Mouse (Mus musculus) Muller cell, postnatal 12 days (primary cell): ENCODE measurements around the gene Tmco1.
"Not testable (repeated sequence)": the region's sequence is repeated elsewhere in the genome, so short reads cannot be mapped to it uniquely, and the experiment has no call there.

Experiments used
- DNase-seq: peaks from one replicate; pipeline ENCODE4 v3.0.0-alpha.2; 2015; ENCODE audit errors: inconsistent ontology term

The Tmco1 gene

GRCm38 (mm10) chr1:167331106-167331505, 22.9 kb downstream of the Tmco1 start:
- no peak for DNase-seq

DNA sequence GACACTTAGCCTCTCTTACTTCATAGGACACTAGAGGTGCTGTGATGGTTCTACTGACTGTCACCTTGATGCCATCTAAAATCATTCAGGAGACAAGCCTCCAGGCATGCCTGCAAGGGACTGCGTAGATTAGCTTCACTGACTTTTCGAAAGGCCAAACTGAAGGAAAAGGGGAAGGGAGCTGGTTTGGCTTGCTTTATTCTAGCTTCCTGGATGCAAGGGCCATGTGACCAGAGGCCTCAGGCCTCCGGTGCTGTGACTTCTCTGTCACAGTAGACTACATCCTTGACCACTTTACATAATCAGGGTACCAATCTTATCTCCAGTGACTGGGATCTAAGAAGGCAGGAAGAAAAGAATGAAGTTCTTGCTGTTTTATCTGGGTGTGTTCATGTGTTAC, 28.2 kb downstream of the Tmco1 start:
- DNase-seq, result no peak

DNA sequence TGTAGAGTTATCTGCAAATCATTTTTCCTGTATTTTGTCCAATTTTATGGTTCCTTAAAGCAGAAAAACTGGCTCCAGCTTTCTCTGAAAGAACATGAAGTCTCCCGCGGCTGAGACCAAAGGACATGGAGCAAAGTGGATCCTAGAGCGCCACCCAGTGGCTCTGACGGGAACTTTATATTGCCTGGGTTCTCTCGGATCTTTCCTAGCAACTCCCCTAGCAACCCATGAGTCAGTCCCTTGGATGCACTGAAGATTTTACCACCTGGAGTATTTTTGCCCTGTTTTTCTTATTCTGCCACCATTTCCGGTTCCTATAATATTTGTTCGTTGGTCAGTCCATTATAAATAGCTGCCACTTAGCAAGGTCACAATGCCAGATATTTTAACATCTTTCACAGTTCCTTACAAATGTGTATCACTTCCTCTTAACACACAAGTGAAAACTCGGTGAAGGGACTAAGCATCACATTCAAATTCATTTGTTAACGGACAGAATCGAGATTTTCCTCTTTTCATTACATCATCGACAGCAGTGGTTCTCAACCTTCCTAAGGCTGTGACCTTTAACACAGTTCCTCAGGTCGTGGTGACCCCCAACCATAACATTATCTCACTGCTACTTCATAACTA, 29.4 kb downstream of the Tmco1 start:
- peak; percentile 86 for DNase-seq

DNA sequence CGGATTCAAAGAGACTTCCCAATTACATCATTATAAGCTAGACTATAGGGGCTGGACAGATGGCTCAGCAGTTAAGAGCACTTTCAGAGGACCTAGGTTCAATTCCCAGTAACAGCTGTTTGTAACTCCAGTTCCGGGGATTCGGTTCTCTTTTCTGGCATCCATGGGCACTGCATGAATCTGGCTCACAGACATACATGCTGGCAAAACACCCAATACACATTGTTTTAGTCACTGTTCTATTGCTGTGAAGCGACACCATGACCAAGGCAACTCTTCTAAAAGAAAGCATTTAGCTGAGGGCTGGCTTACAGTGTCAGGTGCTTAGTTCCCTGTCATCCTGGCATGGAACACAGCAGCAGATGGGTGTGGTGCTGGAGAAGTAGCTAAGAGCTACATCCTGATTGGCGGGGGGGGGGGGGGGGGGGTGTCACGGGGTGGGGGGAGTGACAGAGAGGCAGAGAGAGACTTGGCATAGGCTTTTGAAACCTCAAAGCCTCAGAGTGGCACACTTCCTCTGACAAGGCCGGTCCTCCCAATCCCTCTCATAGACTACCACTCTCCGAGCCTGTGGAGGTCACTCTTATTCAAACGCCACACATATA, 31.1 kb downstream of the Tmco1 start:
- no peak for DNase-seq

- peak; percentile 25 for DNase-seq
These were observed 32.1 kb downstream of the Tmco1 start for GRCm38 (mm10) chr1:167340111-167340787.

DNA sequence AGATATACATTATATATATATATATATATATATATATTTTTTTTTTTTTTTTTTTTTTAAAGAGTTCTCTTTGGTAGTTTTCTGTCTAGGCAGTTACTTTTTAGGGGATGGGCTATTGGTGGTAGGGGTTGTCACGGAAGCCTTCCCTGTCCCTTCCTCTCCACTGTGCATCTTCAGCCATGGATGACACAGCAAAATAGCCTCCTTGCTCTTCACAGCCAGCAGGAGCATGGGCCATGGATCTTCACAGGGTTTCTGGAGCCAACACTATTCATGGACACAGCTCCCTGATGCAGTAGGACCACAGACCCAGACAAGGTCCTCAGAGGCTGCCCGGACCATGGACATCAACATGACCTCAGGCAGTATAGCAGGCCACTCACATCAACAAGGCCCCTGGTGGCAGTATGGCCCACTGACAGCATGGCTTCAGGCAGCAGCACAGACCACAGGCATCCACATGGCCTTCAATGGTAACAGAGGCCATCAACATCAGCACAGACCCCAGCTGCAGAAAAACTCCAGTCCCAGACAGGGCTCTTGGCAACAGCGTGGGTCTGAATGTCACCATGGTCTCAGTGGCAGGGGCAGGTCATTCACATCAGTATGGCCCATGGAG, 32.8 kb downstream of the Tmco1 start:
- DNase-seq, result no peak

DNA sequence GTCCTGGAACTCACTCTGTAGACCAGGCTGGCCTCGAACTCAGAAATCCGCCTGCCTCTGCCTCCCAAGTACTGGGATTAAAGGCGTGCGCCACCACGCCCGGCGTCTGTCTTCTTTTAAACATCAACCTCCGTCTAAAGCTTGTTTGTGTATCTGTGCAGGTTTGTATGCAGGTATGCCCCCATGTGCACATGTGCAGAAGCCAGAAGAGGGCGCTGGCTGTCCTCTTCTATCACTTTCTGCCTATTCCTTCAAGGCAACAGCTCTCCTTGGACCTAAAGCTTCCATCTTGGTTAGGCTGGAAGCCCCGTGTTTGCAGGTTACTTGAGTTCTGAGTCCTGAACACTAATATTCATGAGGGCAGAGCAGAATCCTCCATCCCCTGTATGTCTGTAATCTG, 34.7 kb downstream of the Tmco1 start:
- DNase-seq, result no peak

DNA sequence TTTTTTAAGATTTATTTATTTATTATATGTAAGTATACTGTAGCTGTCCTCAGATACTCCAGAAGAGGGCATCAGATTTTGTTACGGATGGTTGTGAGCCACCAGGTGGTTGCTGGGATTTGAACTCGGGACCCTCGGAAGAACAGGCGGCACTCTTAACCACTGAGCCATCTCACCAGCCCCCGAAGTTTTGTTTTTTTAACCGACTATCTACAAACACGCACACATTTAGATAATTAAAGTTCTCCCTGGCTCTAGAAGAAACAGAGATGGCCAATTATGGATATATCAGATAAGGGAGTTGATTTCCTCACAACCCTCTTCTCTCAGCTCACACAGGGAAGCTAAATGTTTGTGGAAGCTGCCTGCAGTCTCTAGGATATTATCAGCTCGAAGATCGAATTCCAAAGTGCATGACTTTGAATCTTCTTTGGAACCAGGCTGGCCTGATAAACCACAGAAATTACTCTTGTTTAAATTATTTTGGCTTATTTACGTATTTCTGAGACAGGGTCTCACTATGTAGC, 37.9 kb downstream of the Tmco1 start:
- not testable (repeated sequence) for DNase-seq

- not testable (repeated sequence) for DNase-seq
These were observed 41.0 kb downstream of the Tmco1 start for GRCm38 (mm10) chr1:167349206-167349605.

DNA sequence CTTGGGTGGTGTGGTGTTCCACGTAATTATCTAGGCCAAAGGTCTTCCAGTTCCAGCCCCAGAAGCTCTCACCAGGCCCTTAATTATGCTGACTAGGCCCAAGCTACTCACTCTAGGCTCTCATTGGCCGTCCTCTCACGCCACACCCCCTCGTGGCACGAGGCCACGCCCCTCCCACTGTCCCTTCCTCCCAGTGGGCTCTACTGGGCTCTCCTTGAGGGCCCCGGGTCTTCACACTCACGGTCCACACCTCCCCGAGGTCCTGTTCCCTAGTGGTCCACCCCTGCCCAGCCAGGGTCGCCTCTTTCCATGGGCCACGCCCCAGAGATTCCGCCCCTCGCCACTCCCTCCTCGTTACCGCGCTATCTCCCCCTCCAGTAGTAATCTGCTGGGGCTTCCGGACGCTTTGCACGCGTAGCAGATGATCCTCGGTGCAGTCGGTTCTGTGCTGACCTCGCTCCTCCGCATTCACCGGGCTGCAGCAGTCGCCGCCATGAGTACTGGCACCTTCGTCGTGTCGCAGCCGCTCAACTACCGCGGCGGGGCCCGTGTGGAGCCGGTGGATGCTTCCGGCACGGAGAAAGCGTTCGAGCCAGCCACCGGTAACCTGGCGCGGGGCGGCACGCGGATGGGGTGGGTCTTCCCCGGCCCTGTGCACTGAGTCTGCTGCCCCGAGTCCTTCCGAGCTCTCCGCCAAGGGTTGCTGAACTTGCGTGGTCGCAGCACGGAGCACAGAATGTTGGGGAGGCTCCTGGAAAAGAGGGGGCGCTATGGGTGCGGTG, 41.8 kb downstream of the Tmco1 start, which contains the start of gene Aldh9a1:
Gene Aldh9a1 (plus strand): TSS at position 177 of the 782 bp plus-strand sequence.
- DNase-seq, result peak; percentile 95

DNA sequence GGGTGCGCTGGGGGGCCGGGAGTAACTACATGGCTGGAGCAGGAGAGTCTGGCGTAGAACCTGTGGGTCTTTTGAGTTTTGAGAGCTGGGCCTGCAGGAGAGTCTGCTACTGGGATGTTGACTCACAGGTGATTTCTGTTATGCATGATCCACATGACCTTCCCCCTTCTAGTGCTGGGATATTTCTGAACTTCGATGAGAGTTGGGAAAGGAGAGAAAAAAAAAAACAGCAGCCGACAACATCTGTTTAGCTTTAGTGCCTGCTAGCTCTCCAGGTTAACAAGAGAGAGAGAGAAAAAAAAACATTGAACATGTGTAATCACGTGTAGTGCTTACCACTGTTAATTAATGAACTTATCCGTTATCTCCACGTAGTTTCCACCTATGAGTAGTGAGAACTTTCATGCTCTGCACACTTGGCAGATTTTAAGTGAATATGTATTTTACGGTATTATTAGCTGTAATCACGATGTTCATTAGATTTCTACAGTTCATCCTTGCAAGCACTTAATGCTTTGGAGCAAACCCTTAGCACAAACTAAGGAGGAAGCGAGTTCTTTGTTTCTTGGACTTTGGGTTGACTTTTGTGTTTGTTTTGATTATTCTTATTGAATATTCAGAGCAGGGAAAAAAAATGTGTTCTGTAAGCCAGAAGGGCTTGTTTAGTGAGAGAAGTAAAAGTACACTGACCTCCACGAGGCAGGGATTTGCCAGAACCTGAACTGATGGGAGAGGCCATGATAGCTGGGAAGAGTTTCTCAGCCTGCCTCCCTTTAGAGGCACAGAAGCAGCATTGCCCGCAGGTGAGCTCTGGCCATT, 42.6 kb downstream of the Tmco1 start:
- no peak for DNase-seq

DNA sequence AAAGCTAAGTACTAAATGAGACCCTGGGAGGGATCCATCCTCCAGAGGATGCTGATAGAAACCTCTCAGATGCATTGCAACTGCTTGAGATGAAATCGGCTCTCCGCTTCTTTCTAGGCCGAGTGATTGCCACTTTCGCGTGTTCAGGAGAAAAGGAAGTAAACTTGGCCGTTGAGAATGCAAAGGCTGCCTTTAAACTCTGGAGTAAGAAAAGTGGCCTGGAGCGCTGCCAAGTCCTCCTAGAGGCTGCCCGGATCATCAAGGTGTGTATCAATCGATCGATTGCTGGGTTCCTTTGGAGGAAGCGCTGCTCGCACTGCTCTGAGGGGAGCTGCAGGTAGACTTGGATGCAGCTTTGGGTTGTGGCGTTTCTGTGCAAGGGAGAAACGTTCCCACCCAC, 44.2 kb downstream of the Tmco1 start:
- no peak for DNase-seq

- no peak for DNase-seq
These were observed 49.2 kb downstream of the Tmco1 start for GRCm38 (mm10) chr1:167357387-167357786.

DNA sequence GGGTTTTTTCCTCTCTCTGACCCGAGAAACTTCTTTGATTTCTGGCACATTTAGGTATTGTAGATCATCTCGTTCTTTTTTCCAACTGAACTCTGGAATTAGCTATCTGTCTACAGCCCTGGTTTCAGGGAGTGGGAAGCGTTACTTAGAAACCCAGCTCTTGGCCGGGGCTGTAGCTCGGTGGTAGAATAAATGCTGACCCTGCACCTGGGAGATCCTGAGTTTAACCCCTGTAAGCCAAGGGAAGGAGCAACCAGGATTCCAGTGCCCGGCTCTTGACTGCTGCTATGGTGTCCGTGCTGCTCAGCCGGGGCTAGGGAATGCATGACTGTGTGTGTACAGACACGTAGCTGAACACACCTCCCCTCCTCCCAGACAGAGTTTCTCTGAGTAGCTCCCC, 50.6 kb downstream of the Tmco1 start:
- DNase-seq, result no peak

DNA sequence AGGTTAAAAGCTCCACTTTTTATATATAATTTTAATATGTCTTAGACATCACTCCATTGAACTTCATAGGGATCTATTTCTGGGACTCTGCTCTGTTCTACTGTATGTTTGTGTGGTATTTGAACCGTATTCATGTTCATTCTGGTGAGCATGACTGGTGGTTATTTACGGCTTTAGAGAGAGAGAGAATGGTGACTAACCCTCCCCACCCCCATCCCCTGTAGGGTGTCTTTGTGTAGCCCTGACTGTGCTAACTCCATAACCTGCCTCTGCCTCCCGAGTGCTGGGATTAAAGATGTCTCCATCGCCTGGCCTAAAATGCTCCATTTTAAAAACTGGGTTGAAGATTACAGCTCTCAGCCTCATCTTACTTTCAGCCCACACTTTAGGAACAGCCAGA, 52.1 kb downstream of the Tmco1 start:
- DNase-seq, result no peak

- DNase-seq, result no peak
These were observed 54.6 kb downstream of the Tmco1 start for GRCm38 (mm10) chr1:167362819-167363218.

- no peak for DNase-seq
These were observed 55.1 kb downstream of the Tmco1 start for GRCm38 (mm10) chr1:167363322-167363721.

GRCm38 (mm10) chr1:167365808-167366207, 57.6 kb downstream of the Tmco1 start:
- DNase-seq, result no peak

- DNase-seq, result no peak
These were observed 58.4 kb downstream of the Tmco1 start for GRCm38 (mm10) chr1:167366621-167367020.

GRCm38 (mm10) chr1:167368018-167368417, 59.8 kb downstream of the Tmco1 start:
- no peak for DNase-seq

- no peak for DNase-seq
These were observed 60.3 kb downstream of the Tmco1 start for GRCm38 (mm10) chr1:167368513-167368912.
